In genomic region chr7:81024118-81024517, GRCm38 (mm10) we compare ENCODE assay signal across 13 mouse cellular contexts. TPM values are rescaled to one million over a fixed set of nuclear protein-coding genes. Genes with fewer than 3 reads are reported as not detected.
DNase-seq lines count a peak whose midpoint lies in the region; ATAC-seq and TF ChIP-seq lines count a peak whose summit lies in the region.
"Had no signal": no experiment of that assay in that cellular context is flagged by ENCODE, and none has a peak within 500 bp of the region (broad histone marks: within the 10 kb centered on the region; RNA-seq: fewer than 3 reads in every experiment).

No protein-coding gene starts in this region.

- peak; percentile 32 for DNase-seq in kidney, postnatal 0 days (ENCODE audit: low spot score)
- peak; percentile 19 for DNase-seq in thymus, postnatal 14 days
- DNase-seq in thymus, postnatal 0 days (ENCODE audit: low spot score) = no peak
- DNase-seq in cerebellum, postnatal 10 days = peak; percentile 52 to 62
- DNase-seq in right cerebral cortex, adult 2 months (ENCODE audit: low spot score in 2 of 2) = no peak
- DNase-seq: adrenal gland, adult 2 months had no signal

- WGBS in kidney, postnatal 0 days = 74% methylated on average over 5 of the region's 5 CpGs
- 82% methylated on average over 5 of the region's 5 CpGs for WGBS in kidney, embryonic 16.5 days
- 61% methylated on average over 5 of the region's 5 CpGs for WGBS in neural tube, embryonic 15.5 days

- H3K4me3 ChIP-seq in kidney, postnatal 0 days (replicated peaks; ENCODE audit: low read depth, low read length) = no peak overlapping the region
- no peak overlapping the region for H3K4me3 ChIP-seq in kidney, embryonic 16.5 days (ENCODE audit: low read length)
- no peak overlapping the region for H3K4me3 ChIP-seq in neural tube, embryonic 15.5 days (replicated peaks)
- H3K4me3 ChIP-seq: forebrain, embryonic 12.5 days; heart, embryonic 13.5 days; intestine, embryonic 15.5 days; lung, embryonic 15.5 days had no signal

- no peak overlapping the region for H3K27ac ChIP-seq in kidney, postnatal 0 days
- no peak overlapping the region for H3K27ac ChIP-seq in kidney, embryonic 16.5 days (ENCODE audit: low read length)
- no peak overlapping the region for H3K27ac ChIP-seq in neural tube, embryonic 15.5 days (replicated peaks)
- H3K27ac ChIP-seq: forebrain, embryonic 12.5 days; heart, embryonic 13.5 days; intestine, embryonic 15.5 days; lung, embryonic 15.5 days had no signal

- peaks cover 36% of the 10 kb centered on the region for H3K36me3 ChIP-seq in kidney, postnatal 0 days (ENCODE audit: insufficient read depth, low read length)
- peaks cover 44% of the 10 kb centered on the region for H3K36me3 ChIP-seq in kidney, embryonic 16.5 days (ENCODE audit: insufficient read depth, low read length)
- H3K36me3 ChIP-seq in neural tube, embryonic 15.5 days = peaks cover 46% of the 10 kb centered on the region

- H3K9ac ChIP-seq in kidney, postnatal 0 days (ENCODE audit: low read depth, low read length) = no peak overlapping the region
- H3K9ac ChIP-seq in kidney, embryonic 16.5 days (replicated peaks; ENCODE audit: low read length) = no peak overlapping the region
- no peak overlapping the region for H3K9ac ChIP-seq in neural tube, embryonic 15.5 days (replicated peaks)
- H3K9ac ChIP-seq: forebrain, embryonic 12.5 days; heart, embryonic 13.5 days; intestine, embryonic 15.5 days; lung, embryonic 15.5 days had no signal

- no peaks in the 10 kb centered on the region for H3K27me3 ChIP-seq in kidney, postnatal 0 days (ENCODE audit: insufficient read depth, low read length)
- no peaks in the 10 kb centered on the region for H3K27me3 ChIP-seq in kidney, embryonic 16.5 days (ENCODE audit: insufficient read depth, low read length)
- H3K27me3 ChIP-seq in neural tube, embryonic 15.5 days (replicated peaks) = no peaks in the 10 kb centered on the region
- H3K27me3 ChIP-seq: forebrain, embryonic 12.5 days; heart, embryonic 13.5 days; intestine, embryonic 15.5 days; lung, embryonic 15.5 days had no signal

- H3K4me1 ChIP-seq in kidney, postnatal 0 days (replicated peaks; ENCODE audit: insufficient read depth, low read length) = no peaks in the 10 kb centered on the region
- H3K4me1 ChIP-seq in kidney, embryonic 16.5 days (ENCODE audit: insufficient read depth, low read length) = no peaks in the 10 kb centered on the region
- no peaks in the 10 kb centered on the region for H3K4me1 ChIP-seq in neural tube, embryonic 15.5 days
- H3K4me1 ChIP-seq: forebrain, embryonic 12.5 days; intestine, embryonic 15.5 days; lung, embryonic 15.5 days had no signal

- no peaks in the 10 kb centered on the region for H3K9me3 ChIP-seq in kidney, postnatal 0 days (replicated peaks; ENCODE audit: low read length)
- no peaks in the 10 kb centered on the region for H3K9me3 ChIP-seq in kidney, embryonic 16.5 days (ENCODE audit: low read length)
- no peaks in the 10 kb centered on the region for H3K9me3 ChIP-seq in neural tube, embryonic 15.5 days (replicated peaks)
- H3K9me3 ChIP-seq: forebrain, embryonic 12.5 days; G1E; heart, embryonic 13.5 days; intestine, embryonic 15.5 days; lung, embryonic 15.5 days had no signal

- H3K4me2 ChIP-seq in kidney, postnatal 0 days (ENCODE audit: low read length) = no peak overlapping the region
- H3K4me2 ChIP-seq in kidney, embryonic 16.5 days (replicated peaks; ENCODE audit: low read depth, low read length) = no peak overlapping the region
- H3K4me2 ChIP-seq in neural tube, embryonic 15.5 days = no peak overlapping the region
- H3K4me2 ChIP-seq: forebrain, embryonic 12.5 days; heart, embryonic 13.5 days; intestine, embryonic 15.5 days; lung, embryonic 15.5 days had no signal

- peak; percentile 46 for TF ChIP-seq CTCF in kidney, postnatal 0 days (IDR thresholded peaks at IDR 0.05; ENCODE audit: low read depth)

- no peak for ATAC-seq in kidney, postnatal 0 days (replicated peaks; ENCODE audit: low FRiP score, low read depth)
- no peak for ATAC-seq in kidney, embryonic 16.5 days (ENCODE audit: low FRiP score, low TSS enrichment)
- ATAC-seq in neural tube, embryonic 15.5 days (ENCODE audit: low FRiP score) = no peak
- ATAC-seq: intestine, embryonic 15.5 days had no signal

RNA-seq across cellular contexts. Expression of gene Zfp592, which starts 30.6 kb away (rescaled TPM):
- polyA plus RNA-seq in kidney, postnatal 0 days (2015; fragmentation: Nextera tagmentation; extraction: Ambion mirVana) = 8.6 and 9.7 TPM in 2 replicates
- 12.0 and 17.9 TPM in 2 replicates for polyA plus RNA-seq in kidney, embryonic 16.5 days (2015; fragmentation: Nextera tagmentation; extraction: Ambion mirVana)
- 11.9 and 13.1 TPM in 2 replicates for polyA plus RNA-seq in thymus, postnatal 0 days (2015; fragmentation: Nextera tagmentation; extraction: Ambion mirVana)
- 9.9 and 10.0 TPM in 2 replicates for polyA plus RNA-seq in neural tube, embryonic 15.5 days (2015; fragmentation: Nextera tagmentation; extraction: Ambion mirVana)

RNA-seq across cellular contexts. Expression of gene Alpk3, which starts 33.3 kb away (rescaled TPM):
- 0.18 and 0.22 TPM in 2 replicates for polyA plus RNA-seq in kidney, postnatal 0 days (2015; fragmentation: Nextera tagmentation; extraction: Ambion mirVana)
- 0.31 and 0.65 TPM in 2 replicates for polyA plus RNA-seq in kidney, embryonic 16.5 days (2015; fragmentation: Nextera tagmentation; extraction: Ambion mirVana)
- 0.33 and 0.47 TPM in 2 replicates for polyA plus RNA-seq in thymus, postnatal 0 days (2015; fragmentation: Nextera tagmentation; extraction: Ambion mirVana)
- 0.47 and 0.49 TPM in 2 replicates for polyA plus RNA-seq in neural tube, embryonic 15.5 days (2015; fragmentation: Nextera tagmentation; extraction: Ambion mirVana)

Comparison
In these comparisons a context has a peak if more than half of its experiments do, and no peak if none do; other contexts are left out.
1. DNase-seq: peak in kidney, postnatal 0 days (single experiment), thymus, postnatal 14 days (single experiment) and cerebellum, postnatal 10 days (2 of 2); none in thymus, postnatal 0 days (single experiment) and right cerebral cortex, adult 2 months (0 of 2).